Mouse (Mus musculus) liver, adult 2 months (tissue): ENCODE measurements around the gene Kat6b. TPM values are rescaled to one million over a fixed set of nuclear protein-coding genes. Genes with fewer than 3 reads are reported as not detected.

Experiments
- DNase-seq: peaks from one replicate; pipeline ENCODE4 v3.0.0-alpha.2; 2011; ENCODE audit warnings: low read depth, low spot score; ENCODE audit errors: extremely low read depth
- H3K27ac ChIP-seq: fragments of 200-500 bp; replicated peaks from 2 replicates; pipeline ENCODE4 v1.5.1; 2012; ENCODE audit warnings: low read depth, mild to moderate bottlenecking, control low read depth, inconsistent platforms, low read length; ENCODE audit not compliant: insufficient read depth
- H3K27me3 ChIP-seq: fragments of 200-500 bp; 2 replicates; pipeline ENCODE4 v1.6.1; 2012; ENCODE audit warnings: mild to moderate bottlenecking, moderate library complexity, low read length, inconsistent platforms; ENCODE audit not compliant: control insufficient read depth, insufficient read depth
- H3K36me3 ChIP-seq: fragments of 200-500 bp; 2 replicates; pipeline ENCODE4 v1.6.1; 2012; ENCODE audit warnings: low read length, inconsistent platforms; ENCODE audit not compliant: control insufficient read depth, insufficient read depth
- H3K4me1 ChIP-seq: fragments of 200-500 bp; 2 replicates; pipeline ENCODE4 v1.6.1; 2011; ENCODE audit warnings: low read length; ENCODE audit not compliant: control insufficient read depth, insufficient read depth
- H3K4me3 ChIP-seq: fragments of 200-500 bp; 2 replicates; pipeline ENCODE4 v1.5.1; 2011; ENCODE audit warnings: low read depth, mild to moderate bottlenecking, control low read depth, low read length, moderate library complexity; ENCODE audit not compliant: insufficient read depth
- H3K79me2 ChIP-seq: fragments of 200-500 bp; 2 replicates; pipeline ENCODE4 v1.6.1; 2012; ENCODE audit warnings: inconsistent platforms, mild to moderate bottlenecking, low read length, moderate library complexity; ENCODE audit not compliant: control insufficient read depth, insufficient read depth
- H3K9ac ChIP-seq: fragments of 200-500 bp; 2 replicates; pipeline ENCODE4 v1.6.1; 2012; ENCODE audit warnings: low read depth, mild to moderate bottlenecking, control low read depth, inconsistent platforms, low read length
- CTCF ChIP-seq: fragments of 200-500 bp; IDR thresholded peaks from 2 replicates; pipeline ENCODE4 v1.5.1; 2011; ENCODE audit warnings: low read depth, low read length, control low read depth
- POLR2A ChIP-seq: fragments of 200-500 bp; IDR thresholded peaks from 2 replicates; pipeline ENCODE4 v1.6.1; 2011; ENCODE audit warnings: low read length, control low read depth; ENCODE audit not compliant: insufficient read depth; ENCODE audit errors: extremely low read depth
- whole genome bisulfite sequencing: fragments of 180-500 bp; shearing (Covaris S2); methylation state at CpG from one replicate; pipeline ENCODE4 v1.1.7; 2018; 5-methylcytosine and 5-hydroxymethylcytosine counted together
- polyA plus RNA-seq: library from polyadenylated mRNA; depleted of rRNA; stranded (reverse); fragments of >200 nt; gene quantifications from 2 replicates; pipeline ENCODE4 v1.2.3, GENCODE M21; 2012
- total RNA-seq: library from RNA; depleted of rRNA; stranded (reverse); fragments of >200 nt; gene quantifications from 2 replicates; pipeline ENCODE4 v1.2.3, GENCODE M21; 2014

Gene Kat6b
- total and polyA plus RNA-seq, 2 experiments: 3.2 to 5.3 TPM

DNA sequence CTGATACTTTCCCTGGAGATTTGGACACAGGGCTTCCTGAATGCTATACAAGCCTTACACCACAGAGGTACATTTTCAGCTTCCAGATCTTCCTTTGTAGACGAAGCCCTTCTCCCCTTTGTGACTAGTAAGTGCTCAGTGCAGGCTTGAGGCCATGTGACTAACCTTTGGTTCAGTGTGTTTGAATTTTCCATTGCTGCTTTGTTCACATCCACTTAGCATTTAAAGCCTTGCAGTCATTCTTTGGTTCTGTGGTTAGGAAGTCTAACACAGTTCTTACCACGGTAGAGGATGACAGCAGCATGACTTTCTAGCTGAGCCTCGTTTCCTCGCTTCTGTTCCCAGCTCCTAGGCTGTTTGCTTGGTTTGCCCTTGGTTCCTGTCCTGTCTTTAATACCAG lies 44.4 kb downstream of the Kat6b start:
- no peak for TF ChIP-seq POLR2A
- TF ChIP-seq CTCF: no peak
- no peak overlapping the region for H3K27ac ChIP-seq
- 90% methylated on average over 4 of the region's 4 CpGs for WGBS

GRCm38 (mm10) chr14:21533566-21533965 lies 52.3 kb downstream of the Kat6b start:
- Histone ChIP-seq H3K27ac (no peak overlapping the region), H3K9ac (no peak overlapping the region), H3K27me3 (no peaks in the 10 kb centered on the region), H3K79me2 (peaks cover 34% of the 10 kb centered on the region), H3K36me3 (peaks cover 7% of the 10 kb centered on the region), H3K4me3 (no peak overlapping the region), H3K4me1 (no peaks in the 10 kb centered on the region)
- no peak for DNase-seq
- WGBS: 94% methylated on average over 4 of the region's 4 CpGs
- TF ChIP-seq POLR2A: no peak
- no peak for TF ChIP-seq CTCF

More for the DNA sequence above, 44.4 kb downstream of the Kat6b start:
- no peaks in the 10 kb centered on the region for H3K27me3 ChIP-seq
- DNase-seq: no peak
- H3K4me3 ChIP-seq: no peak overlapping the region
- peaks cover 24% of the 10 kb centered on the region for H3K79me2 ChIP-seq
- H3K4me1 ChIP-seq: peaks cover 13% of the 10 kb centered on the region
- H3K9ac ChIP-seq: no peak overlapping the region
- no peaks in the 10 kb centered on the region for H3K36me3 ChIP-seq

GRCm38 (mm10) chr14:21534066-21534465 lies 52.8 kb downstream of the Kat6b start:
- Histone ChIP-seq H3K79me2 (peaks cover 34% of the 10 kb centered on the region), H3K27me3 (no peaks in the 10 kb centered on the region), H3K4me1 (no peaks in the 10 kb centered on the region), H3K4me3 (no peak overlapping the region), H3K36me3 (peaks cover 7% of the 10 kb centered on the region), H3K9ac (no peak overlapping the region), H3K27ac (no peak overlapping the region)
- DNase-seq: no peak
- TF ChIP-seq CTCF: no peak
- TF ChIP-seq POLR2A: no peak
- WGBS: 70% methylated on average over 2 of the region's 2 CpGs

DNA sequence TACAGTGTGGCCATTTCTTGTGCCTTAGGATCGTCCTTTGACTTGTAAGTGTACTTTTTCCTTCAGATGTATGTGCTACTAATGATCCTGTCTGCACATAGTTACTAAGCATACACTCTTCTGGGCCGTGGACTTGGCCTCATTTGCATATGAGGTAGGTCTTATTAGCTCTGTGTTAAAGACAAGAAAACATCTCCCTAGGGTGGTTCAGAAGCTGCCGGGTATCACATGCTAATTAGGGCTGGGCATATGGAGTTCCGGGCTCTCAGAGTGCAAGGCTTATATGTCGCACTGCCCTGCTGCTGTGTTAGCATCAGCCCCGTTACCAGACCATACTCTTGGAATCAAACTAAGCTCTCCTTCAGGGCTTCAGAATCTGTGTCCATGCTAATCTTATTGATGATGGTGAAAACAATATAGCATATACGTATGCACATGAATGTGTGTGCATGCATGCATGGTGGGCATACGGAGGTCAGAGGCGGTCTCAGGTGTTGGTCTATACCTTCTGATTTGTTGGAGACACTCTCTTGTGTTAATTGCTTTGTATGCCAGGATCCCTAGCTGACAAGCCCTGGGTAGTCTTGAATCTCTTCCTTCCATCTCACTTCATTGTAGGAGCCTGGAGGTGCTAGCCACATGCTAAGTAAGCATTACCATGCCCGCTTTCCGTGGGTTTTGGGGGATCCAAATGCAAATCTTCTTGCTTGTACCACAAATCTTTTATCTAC lies 53.5 kb downstream of the Kat6b start:
- TF ChIP-seq POLR2A (no peak), CTCF (no peak)
- H3K27me3 ChIP-seq: no peaks in the 10 kb centered on the region
- H3K27ac ChIP-seq: no peak overlapping the region
- H3K36me3 ChIP-seq: peaks cover 7% of the 10 kb centered on the region
- no peak overlapping the region for H3K4me3 ChIP-seq
- H3K79me2 ChIP-seq: peaks cover 30% of the 10 kb centered on the region; the same call in 1 of the 2 replicates
- H3K9ac ChIP-seq: no peak overlapping the region
- 93% methylated on average over 11 of the region's 11 CpGs for WGBS
- DNase-seq: no peak
- H3K4me1 ChIP-seq: no peaks in the 10 kb centered on the region

- H3K36me3 ChIP-seq: peaks cover 7% of the 10 kb centered on the region
- H3K4me3 ChIP-seq: no peak overlapping the region
- no peak overlapping the region for H3K27ac ChIP-seq
- peaks cover 34% of the 10 kb centered on the region; the same call in 1 of the 2 replicates for H3K79me2 ChIP-seq
- 93% methylated on average over 11 of the region's 11 CpGs for WGBS
- no peaks in the 10 kb centered on the region for H3K27me3 ChIP-seq
- no peak for DNase-seq
- TF ChIP-seq POLR2A: no peak
- TF ChIP-seq CTCF: no peak
- H3K9ac ChIP-seq: no peak overlapping the region
- no peaks in the 10 kb centered on the region for H3K4me1 ChIP-seq
Measured at GRCm38 (mm10) chr14:21536485-21537181, 55.4 kb downstream of the Kat6b start.
